Mouse (Mus musculus): ENCODE results near the gene Mtfp1.
A peak's percentile ranks its signal among the peaks of the same experiment; 100 is the strongest.
"Not testable (repeated sequence)": the region's sequence is repeated elsewhere in the genome, so short reads cannot be mapped to it uniquely, and the experiment has no call there.

Gene Mtfp1

DNA sequence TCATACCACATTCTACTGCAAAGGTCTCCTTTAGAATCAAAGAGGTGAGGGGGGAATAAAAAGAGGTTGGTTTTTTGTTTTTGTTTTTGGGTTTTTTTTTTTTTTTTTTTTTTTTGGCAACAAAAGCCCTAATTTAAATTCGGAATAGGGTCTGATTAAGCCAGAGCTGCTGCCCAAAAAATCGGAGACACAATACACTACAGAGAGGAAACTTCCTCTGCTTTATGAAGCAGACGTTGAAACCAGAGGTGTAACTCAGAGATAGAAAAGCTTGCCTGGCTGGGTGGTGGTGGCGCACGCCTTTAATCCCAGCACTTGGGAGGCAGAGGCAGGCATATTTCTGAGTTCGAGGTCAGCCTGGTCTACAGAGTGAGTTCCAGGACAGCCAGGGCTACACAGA, 19.3 kb upstream of the Mtfp1 start:
- DNase-seq (ENCODE audit: low spot score): not testable (repeated sequence)

DNA sequence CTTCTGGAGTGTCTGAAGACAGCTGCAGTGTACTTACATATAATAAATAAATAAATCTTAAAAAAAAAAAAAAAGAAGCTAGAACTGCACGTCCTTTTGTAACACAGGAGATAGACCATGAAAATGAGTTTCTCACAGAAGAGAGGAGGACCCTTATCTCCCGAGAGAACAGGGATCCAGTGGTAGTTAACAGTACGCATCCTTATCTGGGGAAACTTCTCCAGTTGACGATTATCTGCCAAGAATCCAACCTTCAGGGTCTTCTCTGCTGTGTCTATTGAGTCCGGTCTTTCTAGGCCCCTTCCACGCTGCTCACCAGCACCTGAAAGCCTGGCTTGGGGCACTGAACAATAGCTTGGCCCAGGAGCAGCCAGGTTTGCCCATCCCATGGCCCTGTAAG, 18.7 kb upstream of the Mtfp1 start:
- no peak for DNase-seq (ENCODE audit: low spot score)

DNA sequence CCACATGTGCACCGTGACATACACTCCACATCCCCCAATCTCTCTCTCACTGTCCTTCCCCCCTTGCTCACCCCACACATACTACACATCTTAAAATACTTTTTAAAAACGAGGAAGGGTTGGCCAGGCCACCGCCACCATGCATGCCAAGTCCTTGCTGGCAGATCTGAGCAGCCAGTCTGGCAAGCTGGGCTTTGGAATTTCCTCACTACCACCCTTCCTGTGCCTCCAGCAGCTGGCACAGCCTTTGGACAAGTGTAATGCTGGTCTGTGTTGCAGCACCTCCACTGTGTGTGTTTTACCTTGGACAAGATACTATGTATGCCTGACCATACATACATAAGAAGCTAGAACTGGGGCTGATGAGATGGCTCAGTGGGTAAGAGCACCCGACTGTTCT, 18.3 kb upstream of the Mtfp1 start:
- DNase-seq (ENCODE audit: low spot score): no peak

DNA sequence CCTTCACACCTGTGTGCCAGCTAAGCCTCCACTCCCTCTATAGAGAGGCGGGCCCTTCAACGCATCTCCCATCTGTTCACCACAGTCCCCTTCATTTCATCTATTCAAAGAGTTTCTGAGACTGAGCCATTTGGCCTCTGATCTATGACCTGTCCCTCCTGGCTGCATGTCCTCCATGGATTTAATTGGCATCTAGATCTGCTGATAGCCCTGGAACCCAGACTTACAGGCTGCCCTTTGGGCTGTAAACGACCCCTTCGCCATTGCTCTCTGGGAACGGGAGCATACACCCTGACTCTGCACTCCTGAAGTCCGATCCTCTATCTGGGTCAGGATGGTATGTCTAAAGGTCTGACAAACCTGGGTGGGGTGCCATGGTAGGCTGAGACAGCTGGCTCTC, 17.6 kb upstream of the Mtfp1 start:
- DNase-seq (ENCODE audit: low spot score): no peak

DNA sequence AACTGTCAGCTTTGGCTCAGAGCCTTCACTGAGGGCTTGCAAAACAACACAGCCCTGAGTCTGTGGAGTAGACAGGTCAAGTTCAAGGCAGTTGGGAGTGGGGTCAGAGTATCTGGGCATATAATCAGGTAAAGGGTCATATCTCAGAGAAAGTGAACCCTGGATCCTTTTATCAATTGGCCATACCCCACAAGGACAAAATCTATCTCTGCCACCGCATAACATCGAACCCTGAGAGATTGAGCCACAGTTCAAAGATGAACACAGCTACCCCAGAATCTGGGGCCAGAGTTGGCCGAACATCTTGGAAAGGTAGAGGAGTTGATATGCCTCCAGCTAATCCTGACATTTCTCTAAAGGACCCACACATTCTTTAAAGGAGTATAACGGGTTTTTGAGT, 16.8 kb upstream of the Mtfp1 start:
- no peak for DNase-seq (ENCODE audit: low spot score)

DNA sequence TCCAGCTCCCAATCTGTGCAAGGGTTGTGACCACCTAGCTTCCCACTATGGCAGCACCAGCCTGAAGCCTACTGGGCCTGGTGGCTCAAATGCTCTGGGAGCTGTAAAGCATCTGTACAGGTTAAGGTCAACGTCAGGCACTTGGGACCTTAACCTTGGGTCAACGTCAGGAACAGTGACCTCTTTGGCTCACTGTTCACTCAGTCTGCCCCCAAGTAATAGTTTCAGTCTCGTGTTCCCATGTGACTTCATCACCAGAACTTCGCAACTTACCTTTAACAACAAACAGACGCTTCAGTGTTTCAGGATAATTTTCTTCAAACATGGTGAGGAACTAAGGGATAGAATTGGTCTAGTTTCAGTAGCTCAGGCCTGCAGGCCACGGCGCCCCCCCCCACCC, 13.4 kb upstream of the Mtfp1 start:
- DNase-seq (ENCODE audit: low spot score): no peak

DNA sequence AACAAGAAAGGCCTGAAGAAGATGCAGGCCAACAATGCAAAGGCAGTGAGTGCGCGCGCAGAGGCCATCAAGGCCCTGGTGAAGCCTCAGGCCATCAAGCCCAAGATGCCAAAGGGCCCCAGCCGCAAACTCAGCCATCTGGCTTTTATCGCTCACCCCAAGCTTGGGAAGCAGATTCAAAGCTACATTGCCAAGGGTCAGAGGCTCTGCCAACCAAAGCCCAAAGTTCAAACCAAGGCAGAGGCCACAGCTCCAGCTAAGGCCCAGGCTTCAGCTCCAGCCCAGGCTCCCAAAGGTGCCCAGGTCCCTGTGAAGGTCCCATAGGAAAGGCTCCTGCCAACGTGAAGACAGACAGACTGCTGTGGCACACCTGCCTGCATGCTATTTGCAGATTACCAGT, 12.7 kb upstream of the Mtfp1 start:
- not testable (repeated sequence) for DNase-seq (ENCODE audit: low spot score)

DNA sequence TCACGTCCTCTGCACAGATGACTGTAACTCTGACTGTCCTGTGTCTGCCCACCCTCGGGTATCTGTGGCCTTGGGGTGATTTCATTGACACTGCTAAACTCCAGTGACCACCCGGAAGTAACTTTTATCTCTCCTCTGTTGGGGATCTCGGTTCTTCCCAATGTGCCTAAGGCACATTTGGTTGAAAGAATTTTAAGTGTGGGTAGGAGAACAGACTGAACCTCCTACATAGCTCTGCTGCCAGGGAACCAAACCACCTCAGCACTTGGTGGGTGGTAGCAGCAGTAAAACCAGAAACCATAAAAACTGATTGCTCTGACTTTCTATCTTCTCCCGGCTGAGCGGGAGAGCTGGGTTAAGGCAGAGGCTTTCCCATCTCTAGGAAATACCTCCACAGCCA, 10.2 kb upstream of the Mtfp1 start:
- no peak for DNase-seq (ENCODE audit: low spot score)

DNA sequence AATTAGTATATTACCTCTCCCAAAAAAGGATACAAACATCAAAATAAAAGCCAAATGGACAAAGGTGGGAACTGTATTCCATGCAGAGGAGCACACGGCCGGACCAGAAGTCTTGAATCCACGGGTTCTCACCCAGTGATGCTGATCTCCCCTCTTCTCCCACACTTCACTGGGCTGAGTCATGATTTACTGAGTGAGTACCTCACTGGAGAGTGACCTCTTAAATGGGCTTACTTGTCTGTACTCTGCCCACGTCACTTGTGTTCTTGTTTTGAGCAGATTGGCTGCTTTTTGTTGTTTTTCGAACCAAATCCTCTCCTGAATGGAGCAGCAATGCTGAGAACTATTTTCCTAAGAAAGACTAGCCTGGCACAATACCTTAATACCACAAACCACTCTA, 9.7 kb upstream of the Mtfp1 start:
- no peak for DNase-seq (ENCODE audit: low spot score)

DNA sequence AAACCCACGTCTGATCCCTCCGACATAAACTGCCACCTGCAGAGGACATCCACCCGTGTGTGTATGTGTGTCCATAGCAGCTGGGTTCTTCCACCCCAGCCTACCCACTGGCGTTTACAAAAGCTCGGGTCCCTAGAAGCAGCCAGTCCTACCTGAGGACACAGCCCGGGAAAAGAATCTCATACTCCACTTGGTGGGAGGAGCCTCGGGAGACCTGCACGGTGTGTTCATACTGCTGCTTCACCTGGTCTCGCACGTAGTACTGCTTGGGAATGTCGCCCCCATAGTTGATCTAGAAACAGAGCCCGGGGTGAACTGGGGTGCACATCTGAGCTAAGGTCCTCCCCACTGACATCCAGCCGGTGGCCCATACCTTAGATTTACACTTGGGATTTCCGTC, 8.3 kb upstream of the Mtfp1 start:
- no peak for DNase-seq (ENCODE audit: low spot score)

DNA sequence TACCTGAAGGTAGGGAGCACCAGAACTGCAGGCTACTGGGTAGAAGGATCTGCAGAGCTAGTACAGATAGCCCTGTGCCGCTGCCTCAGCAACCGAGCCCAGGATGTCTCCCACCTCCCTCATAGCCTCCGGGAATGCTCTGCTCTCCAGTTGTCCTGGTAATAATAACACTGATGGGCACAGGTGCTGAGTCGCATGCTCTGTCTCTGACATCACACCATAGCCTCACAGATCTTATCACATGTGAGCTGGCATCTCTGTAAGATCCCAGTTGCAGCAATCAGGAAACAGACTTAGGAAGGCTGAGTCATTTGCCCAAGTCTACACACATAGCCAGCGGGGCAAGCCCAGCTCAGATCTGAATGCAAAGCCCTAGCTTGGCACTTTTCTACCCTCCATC, 6.6 kb upstream of the Mtfp1 start:
- DNase-seq (ENCODE audit: low spot score): no peak

DNA sequence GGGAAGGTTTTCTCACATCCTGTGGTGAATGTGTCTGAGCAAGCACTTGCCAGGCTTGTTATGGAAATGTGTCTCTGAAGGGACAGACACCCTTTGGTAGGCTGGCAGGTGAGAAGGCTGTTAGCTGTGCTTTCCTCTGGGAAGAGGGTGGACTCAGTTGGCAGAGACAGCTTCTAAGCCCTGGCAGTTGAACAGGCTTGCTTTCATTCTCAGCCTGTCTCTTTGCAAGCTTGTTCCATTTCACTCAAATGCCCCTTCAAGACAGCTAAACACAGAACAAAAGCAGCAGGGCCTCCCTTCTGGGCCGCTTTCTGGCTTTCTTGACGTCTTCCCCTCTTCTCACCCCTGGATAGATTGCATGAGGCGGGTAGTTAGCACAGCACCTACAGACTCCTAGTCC, 4.2 kb upstream of the Mtfp1 start:
- no peak for DNase-seq (ENCODE audit: low spot score)

DNA sequence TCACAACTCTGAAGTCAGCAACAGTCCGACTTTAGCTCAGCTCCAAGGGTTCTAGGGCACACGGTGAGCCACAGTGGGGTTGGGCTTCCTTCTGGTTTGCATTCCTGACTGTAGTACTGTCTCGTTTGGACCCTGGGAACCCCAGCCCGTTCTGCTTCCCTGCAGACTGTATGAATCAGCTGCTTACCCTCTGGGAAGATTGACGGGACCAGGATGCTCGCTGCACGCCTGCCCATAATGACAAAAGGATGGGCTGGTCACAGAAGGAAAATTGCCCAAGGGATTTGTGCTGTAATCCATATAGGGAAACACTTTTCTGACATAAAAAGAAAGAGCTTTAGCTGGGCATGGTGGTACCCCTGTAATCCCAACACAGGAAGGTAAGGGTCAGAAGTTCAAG, 3.6 kb upstream of the Mtfp1 start:
- no peak for DNase-seq (ENCODE audit: low spot score)

DNA sequence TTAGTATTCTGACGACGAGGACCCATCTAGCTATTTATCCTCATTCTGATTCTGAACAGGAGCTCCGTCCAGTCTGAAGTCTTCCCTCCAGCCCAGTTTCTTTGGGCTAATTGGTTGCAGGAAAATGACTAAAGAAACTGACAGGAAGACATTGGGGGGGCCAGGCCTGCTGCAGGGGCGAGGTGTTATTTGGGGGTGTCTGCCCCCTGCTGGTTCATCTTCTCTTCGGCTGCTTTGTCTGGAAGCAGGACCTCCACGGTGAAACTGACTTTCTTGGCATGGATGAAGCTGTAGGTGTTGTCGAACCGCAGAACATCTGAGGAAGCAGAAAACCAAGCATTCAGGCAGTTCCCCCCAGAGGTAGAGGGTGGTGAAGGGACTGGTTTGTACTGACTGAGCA, 2.9 kb upstream of the Mtfp1 start:
- DNase-seq (ENCODE audit: low spot score): no peak

DNA sequence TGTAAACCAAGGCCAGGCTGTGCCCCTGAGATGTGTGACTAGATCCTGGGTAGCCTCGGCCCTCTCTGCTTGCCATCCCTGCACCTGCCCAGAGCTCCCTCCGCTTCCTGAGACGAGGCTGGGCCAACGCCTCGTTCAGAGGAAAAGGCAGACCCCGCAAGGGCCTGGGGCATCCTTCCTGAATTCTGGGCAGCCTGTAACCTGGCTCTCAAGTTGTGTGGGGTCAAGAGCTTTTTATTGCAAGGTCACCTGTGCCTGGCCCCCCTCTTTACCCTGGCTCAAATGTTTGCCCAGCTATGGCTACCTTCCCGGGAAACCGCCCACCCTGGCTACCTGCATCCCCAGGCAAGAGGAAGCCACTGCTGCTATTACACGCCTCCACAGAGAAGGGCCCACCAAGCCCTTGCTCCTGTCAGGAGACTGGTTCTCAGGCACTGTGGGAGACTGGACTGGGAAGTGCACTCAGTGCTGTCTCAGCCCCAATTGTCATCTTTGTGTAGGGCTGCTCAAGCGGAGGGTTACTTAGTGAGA, 1.9 kb upstream of the Mtfp1 start:
- no peak for DNase-seq (ENCODE audit: low spot score)

DNA sequence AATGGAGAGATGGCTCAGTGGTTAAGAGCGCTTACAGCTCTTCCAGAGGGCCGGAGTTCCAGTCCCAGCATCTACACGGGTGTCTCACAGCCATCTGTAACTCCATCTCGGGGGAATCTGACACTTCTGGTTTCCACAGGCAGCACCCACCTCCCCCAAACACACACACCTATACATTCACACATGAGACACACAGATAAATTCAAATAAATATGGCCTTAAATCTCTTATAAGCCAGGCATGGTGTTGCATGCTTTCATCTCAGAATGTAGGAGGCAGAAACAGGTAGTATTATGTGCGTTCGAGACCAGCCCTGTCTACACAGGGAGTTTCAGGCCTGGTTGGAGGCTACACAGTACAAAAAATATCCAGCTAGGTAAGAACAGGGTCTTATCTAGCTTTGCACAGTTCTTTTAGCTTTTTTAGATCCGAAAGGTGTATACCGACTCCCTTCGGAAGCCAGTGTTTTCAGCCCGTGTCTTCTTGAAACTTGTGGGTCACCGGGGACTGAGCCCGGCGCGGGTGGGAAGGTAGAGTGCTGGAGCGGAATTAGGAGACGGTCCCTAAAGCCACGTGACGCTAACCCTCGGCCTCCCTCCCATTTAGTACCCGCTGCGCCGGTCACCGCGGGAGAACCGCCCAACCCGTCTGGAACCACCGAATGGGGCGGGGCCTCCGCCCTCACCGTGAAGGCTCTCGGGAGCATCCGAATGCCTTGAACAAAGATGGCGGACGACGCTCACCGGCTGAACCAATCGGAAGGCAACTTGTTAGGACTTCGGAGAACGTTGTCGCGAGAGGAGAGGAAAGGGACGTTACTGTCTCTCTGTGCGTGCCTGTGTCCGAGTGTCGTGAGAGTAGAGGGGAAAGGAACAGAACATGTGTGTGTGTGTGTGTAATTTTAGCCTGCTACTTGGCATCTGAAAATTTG, 1.1 kb upstream of the Mtfp1 start:
- peak; percentile 92 for DNase-seq (ENCODE audit: low spot score)

DNA sequence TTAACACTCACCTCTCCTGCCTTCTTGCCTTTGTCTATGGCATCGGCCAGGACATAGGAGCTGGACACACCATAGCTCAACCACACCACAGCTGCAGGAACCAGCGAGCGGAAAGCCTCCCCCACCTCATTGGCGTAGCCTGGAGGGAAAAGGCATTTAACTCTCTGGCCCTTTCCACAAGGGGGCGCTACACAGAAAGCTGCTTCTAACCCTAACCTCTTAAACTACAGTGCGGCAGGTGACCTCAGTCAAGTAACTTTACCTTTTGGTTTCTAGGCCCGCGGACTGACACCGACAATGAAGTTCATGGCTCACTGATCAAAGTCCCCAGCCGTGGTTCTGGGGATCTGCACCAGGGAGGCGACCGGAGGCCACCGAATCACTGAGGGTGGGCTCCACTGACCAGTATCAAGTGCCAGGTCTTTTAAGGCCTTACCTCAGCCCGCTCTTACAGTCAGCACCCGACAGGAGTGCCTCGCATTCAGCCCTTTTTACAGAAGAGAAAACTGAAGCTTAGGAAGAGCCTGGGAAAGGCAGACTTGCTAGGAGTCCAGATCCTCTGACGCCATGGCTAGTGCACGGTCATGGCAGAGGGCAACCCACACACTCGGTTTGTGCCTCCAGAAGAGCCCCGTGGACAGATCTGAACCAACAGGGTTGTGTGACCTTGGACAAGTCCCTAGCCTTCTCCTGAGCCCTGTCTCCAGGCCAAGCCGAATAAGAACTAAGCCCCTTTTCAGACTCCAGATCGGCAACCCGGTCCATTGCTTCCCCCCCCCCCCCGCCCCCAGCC, 671 bp downstream of the Mtfp1 start:
- DNase-seq (ENCODE audit: low spot score): peak; percentile 63

DNA sequence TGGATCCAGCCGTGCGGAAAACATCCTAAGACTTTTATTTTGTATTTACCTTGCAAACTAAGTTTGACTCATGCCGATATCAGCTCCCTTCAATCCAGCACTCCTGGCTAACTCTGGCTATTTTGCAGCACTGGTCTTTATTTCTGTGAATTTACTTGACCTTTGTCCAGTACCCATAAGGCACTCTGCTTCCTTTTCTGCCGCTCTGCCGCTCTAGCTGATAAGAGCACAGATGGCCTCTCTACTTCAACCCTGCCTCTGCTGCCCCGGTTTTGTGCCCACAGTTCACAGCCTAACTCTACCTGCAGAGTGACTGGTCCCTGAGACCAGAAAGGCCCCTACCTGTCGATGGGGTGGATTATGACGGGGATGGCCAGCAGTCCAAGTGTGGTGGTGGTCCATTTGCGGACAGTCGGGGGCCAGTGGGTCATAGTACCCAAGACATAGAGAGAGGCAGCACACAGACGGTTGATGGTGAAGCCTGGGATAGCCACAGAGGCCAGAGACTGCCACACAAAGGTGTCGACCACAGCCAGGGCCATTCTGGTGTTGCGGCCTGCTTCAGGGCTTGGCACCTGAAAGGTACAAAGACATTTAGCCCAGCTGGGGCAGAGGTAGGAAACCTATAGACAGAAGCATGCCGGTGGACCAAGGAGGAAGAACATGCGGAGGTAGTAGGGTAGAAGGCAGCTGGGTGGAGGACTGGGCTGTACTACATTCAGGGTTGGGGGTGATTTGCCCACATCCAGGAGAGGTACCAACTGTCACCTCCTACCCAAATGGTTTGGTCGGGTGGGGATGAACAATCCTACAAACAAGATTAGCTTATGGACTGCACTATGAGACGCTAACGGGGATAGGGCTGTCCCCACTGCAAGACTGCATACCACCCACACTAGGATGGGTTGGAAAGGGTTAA, 1.5 kb downstream of the Mtfp1 start:
- DNase-seq (ENCODE audit: low spot score): no peak

DNA sequence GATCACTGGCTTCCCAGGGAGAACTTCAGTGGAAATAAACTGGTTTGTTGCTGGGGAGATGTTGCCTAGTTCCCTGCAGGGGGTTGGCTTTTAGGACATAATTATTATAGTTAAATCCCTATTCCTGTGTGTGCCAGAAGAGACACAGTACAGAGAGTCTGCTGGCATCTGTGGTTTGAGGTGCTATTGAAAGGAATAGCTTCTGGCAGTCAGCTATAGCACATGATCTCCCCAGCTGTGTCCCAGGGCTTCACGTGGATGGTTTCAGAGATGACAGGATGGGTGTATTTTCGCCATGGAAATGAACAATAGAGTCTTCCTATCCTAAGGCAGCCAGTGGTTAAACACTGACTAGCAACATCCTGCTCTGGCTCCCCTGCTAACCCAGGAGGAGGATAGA, 8.0 kb downstream of the Mtfp1 start:
- no peak for DNase-seq (ENCODE audit: low spot score)

DNA sequence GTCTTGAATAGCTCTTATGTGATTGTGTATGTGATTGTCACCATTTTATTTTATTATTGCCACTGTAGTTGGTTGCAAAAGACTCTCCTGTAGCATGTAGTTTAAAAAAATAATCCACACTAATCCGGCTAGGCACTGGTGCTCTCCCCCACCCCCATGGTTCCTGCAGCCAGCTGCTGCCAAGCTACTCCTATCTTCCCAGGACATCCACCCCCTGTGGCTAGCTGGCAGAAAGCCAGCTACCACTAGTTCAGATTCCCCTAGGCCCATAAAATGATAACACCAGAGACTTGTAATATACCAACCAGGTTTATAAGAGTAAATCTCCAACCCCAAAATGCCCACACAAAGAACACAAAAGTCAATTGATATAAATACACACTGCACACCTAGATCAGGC, 9.0 kb downstream of the Mtfp1 start:
- DNase-seq (ENCODE audit: low spot score): no peak

DNA sequence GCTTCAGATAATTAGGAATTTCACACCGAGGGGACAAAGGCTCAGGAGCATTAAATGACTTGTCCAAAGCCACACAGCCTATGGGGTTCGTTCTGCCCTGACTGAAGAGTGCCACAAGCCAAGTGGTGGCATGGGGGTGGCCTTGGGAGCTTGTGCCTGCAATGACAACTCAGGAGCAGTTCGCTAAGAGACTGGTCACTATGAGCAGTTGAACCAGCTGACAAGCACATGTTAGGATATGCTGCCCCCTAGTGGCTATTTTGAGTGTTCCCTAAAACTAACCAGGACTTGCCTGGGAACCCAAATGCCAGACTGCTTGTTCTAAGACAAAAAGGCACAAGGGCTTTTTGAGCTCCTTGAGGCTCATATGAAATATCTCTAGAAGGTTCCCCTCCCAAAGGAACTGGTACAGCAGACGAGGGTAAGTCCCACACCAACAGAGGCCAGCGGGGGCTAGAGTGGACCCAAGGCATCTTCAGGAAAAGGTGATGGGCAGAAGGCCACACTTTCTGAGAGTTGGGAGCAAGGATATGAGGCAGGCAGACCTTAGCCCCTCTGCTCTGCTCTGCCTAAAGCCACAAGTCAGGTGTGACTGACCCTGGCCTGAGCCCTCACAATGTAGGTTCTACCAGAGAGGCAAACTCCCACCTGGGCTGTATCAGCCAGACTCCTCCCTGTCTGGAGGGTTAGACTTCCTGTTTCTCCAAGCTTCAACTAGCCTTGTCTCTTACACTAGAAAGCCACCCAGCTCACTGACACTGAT, 11.7 kb downstream of the Mtfp1 start:
- peak; percentile 51 for DNase-seq (ENCODE audit: low spot score)

Measured in urinary bladder, postnatal 25 days (tissue).